Mouse (Mus musculus): ENCODE measurements around the gene Ccdc151.
A peak's percentile ranks its signal among the peaks of the same experiment; 100 is the strongest.

Ccdc151 gene

GRCm38 (mm10) chr9:22002194-22003162 is at the start of gene Ccdc151, which contains the start of gene Prkcsh:
Ccdc151 (minus strand) TSS chr9:22002634.
Prkcsh (plus strand) TSS chr9:22002806.
- peak; percentile 96 to 97 for DNase-seq (ENCODE audit: low read depth in 2 of 2, low spot score in 2 of 2)

DNA sequence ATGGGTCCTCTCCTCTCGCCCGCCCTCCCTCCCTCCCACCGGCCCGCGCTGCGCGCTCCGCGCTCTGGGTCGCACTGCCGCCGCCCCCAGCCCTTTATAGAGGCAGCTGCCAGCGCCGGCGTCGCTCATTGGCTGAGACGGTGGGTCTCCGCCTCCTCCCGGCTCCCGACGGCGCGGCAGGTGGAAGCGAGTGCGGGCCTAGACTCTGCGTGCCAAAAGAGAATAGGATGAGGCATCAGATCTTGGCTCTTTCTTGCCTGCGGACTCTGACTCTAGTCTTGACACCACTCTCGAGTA is 49.5 kb upstream of the Ccdc151 start, which contains the start of gene Elavl3:
TSS of gene Elavl3 (minus strand) at position 66 of the 297 bp plus-strand sequence.
- no peak for DNase-seq (ENCODE audit: low read depth in 2 of 2, low spot score in 2 of 2)

DNA sequence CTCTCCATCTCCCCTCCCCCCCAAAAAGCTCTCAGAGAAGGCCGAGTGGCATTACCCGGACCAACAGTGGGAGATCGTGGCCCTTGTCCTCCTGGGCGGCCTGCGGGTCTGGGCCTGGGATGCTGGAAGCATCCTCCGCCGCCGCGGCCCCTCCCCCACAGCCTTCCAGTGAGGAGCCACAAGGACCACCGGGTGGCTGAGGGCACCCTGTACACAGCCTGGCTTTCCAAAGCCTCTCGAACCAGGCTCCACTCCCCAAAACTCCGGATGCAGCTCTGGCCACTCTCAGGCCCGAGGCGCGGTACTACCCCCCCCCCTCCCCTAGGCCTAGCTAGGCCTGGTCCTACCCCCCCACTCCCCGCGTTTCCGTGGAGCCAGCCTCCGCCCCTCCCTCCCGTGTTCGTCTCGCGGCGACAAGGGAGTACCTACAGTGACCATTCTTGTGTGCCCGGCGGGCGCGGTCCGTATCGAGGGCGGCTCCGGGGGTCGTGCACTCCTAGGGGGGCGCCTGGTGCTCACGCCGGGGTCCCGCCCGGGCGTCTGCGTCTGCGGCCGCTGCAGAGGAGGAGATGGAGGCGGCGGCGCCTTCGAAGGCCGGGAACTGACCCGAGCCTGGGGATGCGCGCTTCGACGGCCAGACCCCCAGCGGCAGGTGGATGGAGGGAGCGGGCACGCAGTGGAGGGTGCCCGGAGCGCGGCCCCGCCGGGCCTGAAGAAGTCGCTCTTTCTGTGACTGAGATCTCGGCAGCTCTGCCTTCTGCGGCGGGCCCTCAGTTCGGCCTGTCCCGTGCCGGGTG is 48.9 kb upstream of the Ccdc151 start:
- DNase-seq (ENCODE audit: low read depth in 2 of 2, low spot score in 2 of 2): no peak

DNA sequence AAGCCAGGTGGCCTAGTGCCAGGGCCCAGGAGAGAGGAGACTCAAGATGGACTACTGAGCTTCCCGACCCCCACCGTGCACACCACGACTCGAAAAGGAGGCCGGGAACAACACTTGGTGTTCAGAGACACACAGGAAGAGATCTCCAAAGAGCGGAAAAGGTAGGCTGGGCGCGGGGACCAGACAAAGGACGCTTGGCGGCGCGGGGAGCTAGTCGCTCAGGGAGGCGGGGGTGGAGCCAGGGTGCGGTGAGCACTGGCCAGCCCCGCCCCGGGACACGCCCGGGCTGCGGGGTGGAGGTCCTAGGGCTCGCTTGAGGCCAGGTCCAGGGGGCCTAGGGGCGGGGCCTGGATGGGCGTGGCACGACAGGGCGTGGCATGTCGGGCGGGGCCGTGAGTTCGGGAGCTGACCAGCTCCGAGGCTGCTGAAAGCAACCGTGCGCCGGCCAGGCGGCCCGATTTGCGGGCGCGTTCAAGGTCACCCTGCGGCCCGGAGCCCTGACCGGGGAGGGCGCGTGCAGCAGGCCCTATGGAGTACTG is 48.0 kb upstream of the Ccdc151 start:
- no peak for DNase-seq (ENCODE audit: low read depth in 2 of 2, low spot score in 2 of 2)

DNA sequence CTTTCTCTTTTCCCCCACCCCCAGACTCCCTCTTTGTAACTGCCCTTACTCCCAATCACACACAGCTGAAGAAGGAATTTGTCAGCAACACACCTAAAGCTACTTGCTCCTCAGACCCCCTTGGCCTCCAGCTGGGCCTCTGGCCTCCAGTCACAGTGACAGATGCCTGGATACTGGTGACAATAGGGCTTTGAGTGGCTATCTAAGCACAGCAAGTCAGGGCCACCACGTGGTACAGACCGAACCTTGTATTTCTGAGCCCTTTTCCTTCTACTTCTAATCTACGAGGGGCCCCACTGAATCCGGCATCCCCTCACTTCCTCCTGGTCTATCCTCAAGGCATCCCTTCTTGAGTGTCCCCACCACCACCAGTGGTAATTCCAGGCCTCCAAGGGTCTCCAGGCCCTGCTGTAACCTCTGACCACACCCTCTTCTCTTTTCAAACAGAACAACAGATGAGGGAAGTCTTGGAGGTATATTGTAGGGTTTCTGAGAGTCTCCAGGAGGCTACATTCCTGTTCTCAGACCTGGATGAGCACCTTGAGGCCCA is 47.4 kb upstream of the Ccdc151 start:
- DNase-seq (ENCODE audit: low read depth in 2 of 2, low spot score in 2 of 2): no peak

DNA sequence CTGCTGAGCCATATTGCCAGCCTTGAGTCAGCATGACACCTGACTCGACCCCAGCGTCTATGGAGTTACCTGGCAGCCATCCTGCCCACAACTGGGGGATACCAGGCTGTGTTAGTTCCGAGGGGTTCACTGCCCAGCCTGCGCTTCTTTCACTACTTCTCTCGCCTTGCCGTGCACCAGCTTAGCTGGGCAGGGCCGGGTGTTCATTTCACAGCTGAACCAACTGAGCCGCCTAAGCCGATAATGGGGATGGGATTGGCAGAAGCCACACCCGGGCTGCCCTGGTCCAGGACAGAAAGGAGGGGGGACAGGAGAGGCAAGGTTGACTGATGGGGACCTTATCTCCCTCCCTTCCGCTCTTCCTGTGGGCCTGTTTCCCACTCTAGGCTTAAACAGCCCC is 46.9 kb upstream of the Ccdc151 start:
- DNase-seq (ENCODE audit: low read depth in 2 of 2, low spot score in 2 of 2): no peak

GRCm38 (mm10) chr9:22047329-22047728 is 44.9 kb upstream of the Ccdc151 start:
- DNase-seq (ENCODE audit: low read depth in 2 of 2, low spot score in 2 of 2): no peak

GRCm38 (mm10) chr9:22041832-22042231 is 39.4 kb upstream of the Ccdc151 start:
- no peak for DNase-seq (ENCODE audit: low read depth in 2 of 2, low spot score in 2 of 2)

- no peak for DNase-seq (ENCODE audit: low read depth in 2 of 2, low spot score in 2 of 2)
Measured at GRCm38 (mm10) chr9:22037826-22038225, 35.4 kb upstream of the Ccdc151 start.

GRCm38 (mm10) chr9:22035300-22036044 is 33.0 kb upstream of the Ccdc151 start:
- DNase-seq (ENCODE audit: low read depth in 2 of 2, low spot score in 2 of 2): no peak

DNA sequence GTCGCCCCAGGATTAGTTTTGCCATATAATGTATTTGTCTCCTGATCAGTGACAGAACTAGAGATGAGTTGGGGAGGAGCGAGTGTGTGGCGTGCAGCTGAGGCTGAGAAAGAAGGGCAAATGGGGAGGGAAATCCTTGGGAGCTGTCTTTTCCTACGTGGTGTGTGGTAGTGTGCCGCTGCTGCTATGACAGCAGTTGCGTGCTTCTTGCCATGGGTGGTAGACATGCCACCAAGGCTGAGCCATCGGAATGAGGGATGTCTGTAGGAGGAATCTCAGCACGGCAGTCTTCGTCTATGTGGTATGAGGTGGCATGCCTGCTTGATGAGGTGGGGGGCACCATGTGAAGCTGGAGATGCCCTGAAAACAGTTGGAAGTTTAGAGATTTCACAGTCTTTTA is 28.0 kb upstream of the Ccdc151 start:
- no peak for DNase-seq (ENCODE audit: low read depth in 2 of 2, low spot score in 2 of 2)

GRCm38 (mm10) chr9:22028467-22028866 is 26.0 kb upstream of the Ccdc151 start:
- DNase-seq (ENCODE audit: low read depth in 2 of 2, low spot score in 2 of 2): no peak

DNA sequence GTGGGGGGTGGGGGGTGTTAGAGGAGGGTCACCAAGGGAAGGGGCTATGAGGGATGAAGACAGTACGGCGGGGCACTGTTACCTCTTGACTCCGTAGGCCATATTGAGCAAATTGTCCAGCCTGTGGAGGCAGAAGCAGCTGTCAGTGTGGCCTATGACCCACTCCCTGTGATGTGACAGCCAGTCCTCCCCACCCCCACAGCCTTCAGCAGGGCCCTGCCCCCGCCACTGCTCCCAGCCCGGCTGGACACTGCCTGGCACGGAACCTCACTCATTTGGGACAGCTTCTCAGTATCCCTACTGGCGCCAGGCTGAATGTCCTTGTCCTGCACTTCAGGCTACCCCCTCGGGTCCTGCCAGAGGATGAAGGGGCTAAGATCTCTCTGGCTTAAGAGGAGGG is 22.2 kb upstream of the Ccdc151 start:
- no peak for DNase-seq (ENCODE audit: low read depth in 2 of 2, low spot score in 2 of 2)

- no peak for DNase-seq (ENCODE audit: low read depth in 2 of 2, low spot score in 2 of 2)
Measured at GRCm38 (mm10) chr9:22017208-22017825, 14.9 kb upstream of the Ccdc151 start.

DNA sequence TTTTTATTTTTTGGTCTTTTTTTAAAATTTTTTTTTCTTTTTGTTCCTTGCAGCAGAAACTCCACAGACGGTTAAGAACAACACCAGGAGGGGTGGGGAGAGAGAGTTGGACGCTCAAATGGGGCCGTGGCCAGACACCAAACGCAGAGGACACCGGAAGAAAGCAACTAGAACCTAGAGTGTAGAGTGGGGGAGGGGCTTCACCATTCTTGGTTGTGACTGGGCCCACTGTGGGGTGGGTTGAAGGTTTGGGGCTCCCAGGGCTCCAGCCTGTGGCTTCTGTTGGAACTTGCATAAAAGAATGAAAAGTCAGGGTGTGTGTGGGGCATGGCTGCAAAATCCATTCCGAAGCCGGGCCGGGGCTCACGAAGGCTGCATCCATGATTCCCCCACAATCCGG is 13.8 kb upstream of the Ccdc151 start:
- DNase-seq (ENCODE audit: low read depth in 2 of 2, low spot score in 2 of 2): no peak

- DNase-seq (ENCODE audit: low read depth in 2 of 2, low spot score in 2 of 2): no peak
Measured at GRCm38 (mm10) chr9:22012731-22013130, 10.3 kb upstream of the Ccdc151 start.

DNA sequence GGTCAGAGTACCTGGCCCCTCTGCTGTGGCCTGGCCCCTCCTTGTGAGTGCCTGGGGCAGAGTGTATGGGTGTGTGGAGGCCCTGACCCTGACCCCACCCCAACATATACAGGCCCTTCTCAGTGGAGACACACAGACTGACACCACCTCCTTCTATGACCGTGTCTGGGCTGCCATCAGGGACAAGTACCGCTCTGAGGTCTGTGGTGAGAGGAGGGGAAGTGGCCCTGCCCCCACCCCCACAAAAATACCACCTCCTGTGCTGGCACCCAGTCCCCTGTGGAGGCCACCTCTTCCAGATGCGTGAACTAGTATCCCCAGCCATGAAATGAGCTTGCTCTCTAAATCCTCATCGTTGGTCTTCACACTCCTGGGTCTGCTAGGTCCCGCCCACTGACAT is 8.6 kb upstream of the Ccdc151 start:
- no peak for DNase-seq (ENCODE audit: low read depth in 2 of 2, low spot score in 2 of 2)

- no peak for DNase-seq (ENCODE audit: low read depth in 2 of 2, low spot score in 2 of 2)
Measured at GRCm38 (mm10) chr9:22004546-22004945, 2.1 kb upstream of the Ccdc151 start.

- DNase-seq (ENCODE audit: low read depth in 2 of 2, low spot score in 2 of 2): no peak
Measured at GRCm38 (mm10) chr9:22003163-22003554, 725 bp upstream of the Ccdc151 start.

- no peak for DNase-seq (ENCODE audit: low read depth in 2 of 2, low spot score in 2 of 2)
Measured at GRCm38 (mm10) chr9:22001633-22002032, 801 bp downstream of the Ccdc151 start.
